Mouse (Mus musculus): ENCODE data around the gene Acadl.

Acadl gene

GRCm38 (mm10) chr1:66862712-66863511, at the start of gene Acadl:
TSS of gene Acadl (minus strand) at chr1:66863277.
- peak; percentile 64 for DNase-seq (ENCODE audit: low spot score)

- DNase-seq (ENCODE audit: low spot score): no peak
Observed at GRCm38 (mm10) chr1:66912305-66912704, 49.2 kb upstream of the Acadl start.

- no peak for DNase-seq (ENCODE audit: low spot score)
Observed at GRCm38 (mm10) chr1:66902566-66902965, 39.5 kb upstream of the Acadl start.

GRCm38 (mm10) chr1:66900946-66901345, 37.9 kb upstream of the Acadl start:
- DNase-seq (ENCODE audit: low spot score): no peak

- peak; percentile 11 for DNase-seq (ENCODE audit: low spot score)
Observed at GRCm38 (mm10) chr1:66898261-66898660, 35.2 kb upstream of the Acadl start.

DNA sequence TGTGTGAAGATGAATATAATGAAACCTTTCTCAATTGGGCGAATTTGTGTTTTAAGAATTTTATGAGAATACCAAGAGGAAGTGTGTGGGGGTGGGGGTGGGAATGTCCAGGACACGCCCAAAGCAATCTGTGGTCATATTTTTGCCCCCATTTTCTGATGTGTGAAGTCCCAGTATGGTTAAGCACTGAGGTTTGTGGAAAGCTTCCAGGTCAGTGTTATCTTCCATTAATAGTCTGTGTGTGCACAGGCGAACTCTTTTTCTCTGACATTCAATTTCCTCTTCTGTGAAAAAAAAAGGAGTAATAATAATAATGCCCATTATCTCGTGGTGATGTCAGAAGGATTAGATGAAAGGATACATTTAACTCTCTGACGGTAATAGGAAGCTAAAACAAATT, 33.5 kb upstream of the Acadl start:
- no peak for DNase-seq (ENCODE audit: low spot score)

GRCm38 (mm10) chr1:66896125-66896524, 33.0 kb upstream of the Acadl start:
- peak; percentile 71 for DNase-seq (ENCODE audit: low spot score)

- DNase-seq (ENCODE audit: low spot score): peak; percentile 46
Observed at GRCm38 (mm10) chr1:66895837-66896118, 32.7 kb upstream of the Acadl start.

GRCm38 (mm10) chr1:66895093-66895836, 32.2 kb upstream of the Acadl start:
- no peak for DNase-seq (ENCODE audit: low spot score)

GRCm38 (mm10) chr1:66887175-66887574, 24.1 kb upstream of the Acadl start:
- DNase-seq (ENCODE audit: low spot score): no peak

- no peak for DNase-seq (ENCODE audit: low spot score)
Observed at GRCm38 (mm10) chr1:66880217-66880616, 17.1 kb upstream of the Acadl start.

DNA sequence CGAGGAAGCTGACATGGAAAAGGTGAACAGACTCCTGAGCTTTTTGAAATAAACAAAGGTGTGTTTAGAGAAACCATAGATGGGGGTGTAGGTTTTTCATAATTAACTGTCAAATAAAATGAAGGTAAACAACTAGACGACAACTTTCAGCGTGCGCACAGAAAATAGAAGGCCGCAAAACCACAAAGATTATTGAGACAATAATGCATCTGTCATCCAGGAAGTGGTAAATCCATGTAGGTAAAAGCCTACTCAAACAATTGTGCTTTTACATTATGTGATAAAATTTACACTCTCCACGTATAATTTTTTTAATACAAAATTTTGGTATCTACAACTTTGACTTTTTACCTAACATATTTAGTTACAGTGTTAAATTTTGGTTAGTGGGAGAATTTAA, 11.7 kb upstream of the Acadl start:
- no peak for DNase-seq (ENCODE audit: low spot score)

- DNase-seq (ENCODE audit: low spot score): no peak
Observed at GRCm38 (mm10) chr1:66871591-66871990, 8.5 kb upstream of the Acadl start.

GRCm38 (mm10) chr1:66865633-66866032, 2.6 kb upstream of the Acadl start:
- no peak for DNase-seq (ENCODE audit: low spot score)

DNA sequence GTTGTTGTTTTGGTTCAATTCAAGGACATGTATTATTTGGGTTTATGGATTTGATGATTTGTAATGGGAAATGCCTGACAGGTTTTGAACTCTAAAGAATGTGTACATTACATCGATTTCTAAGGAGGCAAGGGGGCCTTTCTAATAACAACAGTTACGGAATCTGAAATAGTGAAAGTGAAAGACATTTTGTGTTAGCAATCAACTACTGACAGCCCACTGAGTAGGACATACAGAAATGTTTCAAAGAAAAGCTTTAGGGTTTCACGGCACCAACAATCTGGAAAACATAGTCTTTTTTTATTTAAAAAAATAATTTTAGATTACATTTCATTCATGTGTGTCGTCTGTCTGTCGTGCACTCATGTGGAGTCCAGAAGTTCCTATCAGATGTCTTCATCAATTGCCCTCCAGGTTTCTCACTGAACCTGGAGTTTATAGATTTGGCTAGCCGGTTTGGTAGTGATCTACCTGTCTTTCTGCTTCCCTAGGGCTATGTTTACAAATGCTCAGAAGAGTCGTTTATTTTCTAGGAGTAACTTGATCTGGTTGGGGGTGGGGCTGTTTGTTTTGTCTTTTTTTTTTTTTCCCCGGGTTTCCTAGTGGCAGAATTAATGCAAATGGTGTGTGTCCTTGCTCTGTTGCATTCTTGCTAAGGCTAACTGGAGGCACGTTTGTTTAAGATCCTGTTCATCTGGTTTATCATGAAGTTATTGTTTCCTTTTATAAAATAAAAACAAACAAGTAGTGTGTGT, 841 bp upstream of the Acadl start:
- DNase-seq (ENCODE audit: low spot score): no peak

- DNase-seq (ENCODE audit: low spot score): no peak
Observed at GRCm38 (mm10) chr1:66861764-66862672, 1.1 kb downstream of the Acadl start.

DNA sequence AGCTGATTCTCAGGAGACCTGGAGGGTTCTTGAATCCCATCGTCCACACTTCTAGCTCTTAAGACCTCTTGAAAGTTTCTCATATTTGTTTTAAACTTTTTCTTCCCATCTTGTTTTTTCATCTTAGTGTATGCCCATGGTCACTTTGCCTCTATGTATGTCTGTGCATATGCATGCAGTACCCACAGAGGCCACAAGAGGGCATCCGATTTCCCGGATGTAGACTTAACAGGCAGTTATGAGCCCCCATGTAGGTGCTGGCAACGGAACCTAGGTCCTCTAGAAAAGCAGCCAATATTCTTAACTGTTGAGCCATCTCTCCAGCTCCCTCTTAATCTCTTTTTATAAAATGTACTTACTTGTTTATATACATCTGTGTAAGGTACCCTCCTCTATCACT, 15.6 kb downstream of the Acadl start:
- no peak for DNase-seq (ENCODE audit: low spot score)

GRCm38 (mm10) chr1:66845690-66846318, 17.3 kb downstream of the Acadl start:
- no peak for DNase-seq (ENCODE audit: low spot score)

DNA sequence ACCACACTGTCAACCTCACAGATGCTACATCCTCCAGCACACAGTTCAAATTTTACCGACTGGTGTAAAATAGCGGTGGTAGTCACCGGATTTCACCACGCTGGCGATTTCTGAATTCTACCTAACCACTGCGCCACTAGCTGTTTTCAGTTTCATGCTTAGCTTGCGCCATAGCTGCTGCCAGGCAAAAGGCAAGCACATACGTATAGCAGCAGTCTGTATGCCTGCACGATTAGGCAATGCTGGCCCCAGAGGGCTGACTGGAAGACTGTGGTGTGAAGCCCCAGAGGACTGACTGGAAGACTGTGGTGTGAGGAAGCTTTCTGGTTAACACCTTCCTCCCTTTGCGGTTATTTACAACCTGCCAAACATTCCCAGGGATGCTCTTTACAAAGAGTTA, 21.1 kb downstream of the Acadl start:
- no peak for DNase-seq (ENCODE audit: low spot score)

DNA sequence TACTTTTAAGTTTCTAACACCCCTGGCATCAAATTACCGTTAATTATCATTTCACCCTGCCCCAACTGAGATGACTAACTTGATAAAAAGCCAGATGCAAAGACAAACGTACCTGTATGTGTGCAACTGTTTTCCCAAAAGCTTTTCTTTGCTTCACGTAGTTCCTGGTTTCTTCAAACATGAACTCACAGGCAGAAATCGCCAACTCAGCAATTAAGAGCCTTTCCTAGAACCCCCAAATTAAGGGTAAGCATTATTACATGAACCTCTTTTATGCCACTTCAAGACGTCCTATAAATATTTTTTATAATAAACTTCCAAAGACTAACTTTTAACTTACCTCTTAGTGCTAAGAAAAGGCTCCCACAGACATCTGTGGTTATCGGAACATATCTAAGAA, 21.6 kb downstream of the Acadl start:
- no peak for DNase-seq (ENCODE audit: low spot score)

DNA sequence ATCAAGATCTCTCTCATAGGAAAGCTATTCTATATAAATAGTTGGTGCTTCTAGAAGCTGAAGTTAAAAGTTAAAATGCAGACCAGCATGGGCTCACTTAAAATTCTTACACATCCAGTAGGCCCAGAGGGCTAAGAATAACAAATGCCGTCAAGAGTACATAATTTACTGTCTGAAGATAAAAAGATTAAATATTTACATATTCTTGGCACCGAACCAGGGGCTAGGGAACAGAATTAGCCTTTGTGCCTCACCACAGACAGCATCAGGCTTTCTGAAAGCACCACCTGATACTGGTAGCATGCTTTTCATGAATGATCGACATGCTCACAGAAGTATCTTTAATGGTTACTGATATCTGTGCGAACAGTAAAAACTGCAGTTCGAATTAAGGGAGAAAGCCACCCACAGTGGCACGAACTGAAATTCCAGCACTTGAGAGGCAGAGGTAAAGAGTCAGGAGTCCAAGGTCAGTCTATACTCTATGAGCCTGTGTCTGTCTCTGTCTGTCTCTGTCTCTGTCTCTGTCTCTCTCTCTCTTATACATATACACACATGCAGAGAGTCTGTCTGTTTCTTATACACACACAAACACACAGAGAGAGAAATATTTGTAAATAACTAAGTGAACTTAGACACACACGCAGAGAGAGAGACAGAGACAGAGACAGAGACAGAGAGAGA, 23.2 kb downstream of the Acadl start:
- no peak for DNase-seq (ENCODE audit: low spot score)

Data from MN1 (cell line).